Mouse (Mus musculus) cerebellum, adult 11 months (tissue): Measurements from ENCODE around the gene Pptc7.

ENCODE experiments used
- DNase-seq: peaks from one replicate; pipeline ENCODE4 v3.0.0; 2022

Gene Pptc7

DNA sequence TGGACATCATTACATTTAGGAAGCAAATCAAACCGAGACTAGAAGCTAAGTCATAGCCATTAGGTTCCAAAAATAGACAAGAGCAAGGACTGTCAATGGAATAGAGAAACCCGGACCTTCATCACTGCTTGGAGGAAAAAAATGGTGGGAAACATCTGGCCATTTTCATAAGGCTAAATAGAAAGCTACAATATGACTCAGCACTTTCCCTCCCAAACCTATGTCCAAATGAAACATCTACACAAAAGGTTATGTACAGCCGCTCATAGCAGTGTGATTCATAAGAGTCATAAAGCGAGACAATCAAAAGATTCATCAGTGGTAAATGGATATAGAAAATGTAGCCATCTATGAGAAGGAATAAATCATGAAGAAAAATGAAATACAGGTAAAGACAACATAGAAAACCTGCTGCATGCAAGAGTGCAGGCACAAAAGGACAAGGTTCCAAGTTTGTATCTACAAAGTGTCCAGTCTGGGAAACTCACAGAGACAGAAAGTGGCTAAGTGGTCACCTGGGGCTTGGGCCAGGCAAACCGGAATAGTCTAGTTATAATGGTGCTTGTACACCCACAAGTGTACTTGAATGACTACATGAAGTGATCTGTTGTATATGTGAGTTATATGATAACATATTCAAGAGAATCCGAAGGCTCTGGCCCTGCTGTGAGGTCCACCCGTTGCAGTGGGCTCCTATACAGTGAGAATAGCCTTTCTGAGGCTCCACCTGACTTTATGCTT lies 52.6 kb downstream of the Pptc7 start:
- DNase-seq: no peak

DNA sequence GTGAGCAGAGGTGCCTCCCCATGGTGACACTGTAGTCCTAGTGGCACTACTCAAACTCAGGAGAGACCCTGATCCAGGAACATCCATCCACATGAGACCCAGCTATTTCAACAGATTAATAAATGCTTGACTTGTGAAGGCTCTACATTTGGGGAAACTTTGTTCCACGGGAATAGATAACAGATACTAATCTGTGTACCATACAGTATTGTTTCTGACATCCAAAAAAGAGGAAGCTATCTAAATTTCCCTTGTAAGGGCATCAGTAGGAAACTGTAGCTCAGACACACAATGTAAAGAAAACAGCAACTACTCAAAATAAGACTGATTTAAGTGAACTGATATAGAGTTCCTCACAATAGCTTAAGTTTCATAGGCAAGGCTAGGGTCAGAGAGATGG lies 58.7 kb downstream of the Pptc7 start:
- DNase-seq: no peak

DNA sequence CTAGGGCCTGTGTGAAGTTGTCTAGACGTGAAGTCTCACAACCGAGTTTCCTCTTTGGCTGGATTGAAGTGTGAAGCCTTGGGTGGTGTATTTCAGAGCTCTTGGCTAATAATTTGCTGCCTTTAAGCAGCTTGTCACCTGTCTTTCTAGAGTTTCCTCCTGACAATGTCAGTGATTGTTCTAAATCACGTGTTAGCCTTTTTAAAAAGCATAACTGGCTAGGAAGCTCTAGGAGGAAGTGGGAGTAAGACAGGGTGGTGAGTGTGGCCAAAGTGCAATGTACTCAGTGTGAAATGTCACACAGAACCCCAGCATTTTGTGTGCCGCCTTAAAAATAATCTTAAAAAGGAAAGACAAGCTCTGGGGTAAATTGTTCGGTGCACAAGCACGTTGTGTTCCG lies 59.6 kb downstream of the Pptc7 start:
- DNase-seq: no peak

DNA sequence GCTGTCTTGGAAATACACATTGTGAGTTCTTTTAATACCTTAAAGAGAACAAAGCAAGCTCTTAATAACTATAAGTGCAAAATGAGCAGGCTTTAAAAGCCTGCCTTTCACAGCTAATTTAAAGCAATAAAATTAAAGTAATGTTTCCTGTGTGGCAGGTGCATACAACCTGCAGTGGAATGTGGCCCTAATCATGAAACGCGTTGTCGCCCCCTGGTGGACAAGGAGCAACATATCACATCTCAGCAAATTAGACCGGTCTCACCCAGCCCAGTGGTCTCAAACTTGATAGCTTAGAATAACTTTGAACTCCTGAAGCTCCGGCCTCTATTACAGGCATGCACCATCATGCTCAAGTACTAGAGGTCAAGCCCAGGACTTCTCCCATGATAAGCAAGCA lies 60.1 kb downstream of the Pptc7 start:
- DNase-seq: peak; percentile 67

DNA sequence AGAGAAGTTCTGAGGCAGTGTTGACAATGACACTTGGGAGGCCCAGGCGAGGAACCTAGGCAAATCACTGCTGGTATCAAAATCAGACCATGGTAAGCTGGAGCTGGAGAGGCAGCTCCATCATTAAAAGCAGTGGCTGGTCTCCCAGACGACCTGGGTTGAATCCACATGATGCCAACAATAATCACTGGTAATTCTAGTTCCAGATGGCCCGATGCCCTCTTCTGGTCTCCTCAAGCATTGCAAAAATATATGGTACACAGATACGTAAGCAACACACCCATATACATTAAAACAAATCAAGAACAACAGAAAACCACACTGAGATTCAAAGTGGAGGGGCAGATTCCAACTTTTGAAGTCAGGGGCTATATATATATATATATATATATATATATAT lies 61.6 kb downstream of the Pptc7 start:
- no peak for DNase-seq

DNA sequence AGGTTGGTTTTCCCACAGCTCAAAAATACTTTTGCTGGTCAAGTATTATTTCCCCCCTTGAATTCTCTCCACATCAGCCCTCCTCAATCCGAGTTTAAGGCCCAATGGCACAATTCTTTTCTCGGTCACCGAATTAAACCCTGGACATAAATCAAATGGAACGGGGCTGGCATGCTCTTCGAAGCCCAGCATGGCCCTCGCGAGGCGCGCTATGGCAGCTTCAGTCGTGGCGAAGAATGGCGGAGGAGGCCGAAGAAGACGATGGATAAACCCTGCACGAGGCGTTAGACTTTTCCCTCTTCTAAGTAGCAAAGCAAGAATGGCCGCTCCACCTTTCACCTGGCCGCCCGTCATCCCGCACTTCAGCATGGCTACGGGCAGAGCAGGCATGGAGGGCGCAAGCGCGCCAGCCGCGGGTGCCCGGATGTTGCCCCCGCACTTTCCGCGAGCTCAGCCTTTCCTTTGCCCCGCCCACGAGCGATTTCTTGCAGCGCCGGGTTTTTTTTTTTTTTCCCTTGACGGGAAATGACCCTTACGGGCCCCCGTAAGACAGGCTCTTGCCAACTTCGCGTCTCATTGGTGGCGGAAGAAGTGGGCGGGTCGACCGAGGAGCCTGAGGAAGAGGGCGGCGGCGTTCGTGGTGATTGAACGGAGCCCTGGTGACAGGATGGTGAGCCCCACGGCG lies 69.8 kb downstream of the Pptc7 start, which contains the start of the genes Rad9b and Vps29:
TSS of gene Rad9b (minus strand) at position 427 of the 685 bp plus-strand sequence.
TSS of gene Vps29 (plus strand) at position 563 of the 685 bp plus-strand sequence.
- peak; percentile 99 for DNase-seq

DNA sequence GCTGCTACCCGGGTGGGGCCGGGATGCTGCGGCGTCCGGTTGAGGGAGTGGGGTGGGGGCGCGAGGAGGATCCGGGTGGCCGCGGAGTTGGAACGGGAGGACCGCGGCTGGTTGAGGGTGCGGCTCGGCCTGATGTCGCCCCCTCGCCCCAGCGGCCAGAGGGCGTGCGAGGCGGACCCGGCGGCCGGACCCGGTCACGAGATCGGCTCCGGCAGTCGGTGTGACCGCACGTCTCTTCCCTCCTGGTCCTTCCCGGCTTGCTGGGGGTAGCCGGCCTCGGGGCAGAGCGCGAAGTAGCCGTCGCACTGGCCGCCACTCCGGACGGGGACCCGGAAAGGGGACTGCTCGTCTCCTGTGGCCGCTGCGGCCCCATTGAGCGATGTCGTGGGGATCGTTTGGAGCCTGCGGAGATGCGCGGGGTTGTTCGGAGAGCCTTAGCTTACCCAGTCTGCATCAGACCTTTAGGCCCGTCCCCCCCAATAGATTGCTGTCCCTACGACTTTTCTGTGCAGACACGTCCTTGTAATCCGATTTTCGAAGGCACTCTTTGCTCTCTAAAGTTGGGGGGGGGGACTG lies 70.4 kb downstream of the Pptc7 start:
- DNase-seq: no peak

DNA sequence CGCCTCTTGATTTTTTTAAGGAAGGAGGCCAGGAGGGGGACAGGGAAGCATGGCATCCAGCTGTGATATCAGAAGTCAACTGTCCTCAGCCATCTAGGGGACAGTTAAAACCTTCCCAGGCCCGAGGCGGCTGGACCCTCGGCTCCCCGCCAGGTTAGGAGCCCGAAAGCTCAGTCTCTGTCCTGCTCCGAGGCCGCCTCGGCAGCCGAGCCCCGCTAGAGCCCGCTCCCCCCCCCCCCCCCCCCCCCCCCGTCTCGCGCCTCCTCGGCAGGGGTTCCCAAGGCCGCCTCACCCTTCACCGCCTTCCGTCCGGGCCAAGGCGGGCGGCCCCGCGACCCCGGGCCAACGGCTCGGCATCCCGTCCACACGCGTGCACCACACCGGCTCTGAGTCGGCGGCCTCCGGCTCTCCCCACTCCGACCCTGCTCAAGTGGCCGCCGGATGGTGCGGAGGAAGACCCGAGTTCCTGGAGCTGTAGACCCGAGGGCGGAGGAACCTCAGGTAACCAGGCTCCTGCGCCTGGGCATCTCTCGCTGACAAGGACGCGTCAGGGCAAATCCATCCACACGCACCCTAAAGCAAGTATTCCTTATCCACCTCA lies 87.5 kb downstream of the Pptc7 start, which contains the start of gene Gpn3:
TSS of gene Gpn3 (plus strand) at position 286 of the 601 bp plus-strand sequence.
- no peak for DNase-seq

DNA sequence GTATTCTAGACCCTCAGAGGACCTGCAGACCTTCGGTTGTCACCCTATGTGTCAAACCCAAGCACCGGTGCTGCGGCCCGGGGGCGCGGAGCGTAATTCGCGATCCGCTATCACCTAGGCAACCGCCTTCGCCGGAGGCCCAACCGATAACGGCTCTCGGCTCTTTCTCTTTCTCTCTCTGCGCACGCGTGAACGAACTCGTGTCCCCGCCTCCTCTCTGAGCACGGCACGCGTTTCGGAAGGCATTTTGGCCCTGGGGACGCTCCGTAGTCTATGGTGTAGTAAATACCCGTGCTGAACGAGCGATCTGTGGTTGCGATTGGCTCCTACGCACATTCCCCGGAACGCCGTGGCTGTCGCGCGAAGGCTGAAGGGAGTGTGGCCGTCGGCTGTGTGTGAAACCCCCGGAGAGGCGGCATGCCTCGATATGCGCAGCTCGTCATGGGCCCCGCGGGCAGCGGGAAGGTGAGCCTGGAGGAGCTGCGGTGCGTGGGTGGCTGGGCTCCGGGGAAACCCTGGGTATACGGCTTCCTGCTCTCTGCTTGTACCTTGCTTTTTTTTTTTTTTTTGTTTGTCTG lies 88.1 kb downstream of the Pptc7 start, which contains the start of gene Fam216a:
TSS of gene Fam216a (minus strand) at position 173 of the 578 bp plus-strand sequence.
- DNase-seq: peak; percentile 98

DNA sequence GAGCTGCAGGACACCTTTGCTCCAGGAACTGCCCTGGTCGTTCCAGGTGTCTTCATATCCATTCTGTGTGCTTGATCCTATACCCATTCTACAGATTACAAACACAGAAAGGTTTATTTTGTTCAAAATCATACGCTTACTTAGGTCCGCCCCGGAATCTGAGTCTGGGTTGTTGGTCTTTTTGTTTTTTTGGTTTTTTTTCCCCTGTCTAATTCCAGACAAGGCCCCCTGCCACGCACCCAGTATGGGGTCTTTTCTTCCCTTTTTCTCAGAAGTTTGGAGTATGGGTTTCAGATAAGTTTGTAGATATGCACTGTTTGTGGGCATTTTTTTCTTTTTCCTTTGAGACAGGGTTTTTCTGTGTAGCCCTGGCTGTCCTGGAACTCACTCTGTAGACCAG lies 88.7 kb downstream of the Pptc7 start:
- DNase-seq: no peak
